Mouse (Mus musculus) myocyte (in vitro differentiated cells): Measurements from ENCODE around the gene Rangrf. TPM values are rescaled to one million over a fixed set of nuclear protein-coding genes. Genes with fewer than 3 reads are reported as not detected.

ENCODE experiments used
- H3K27me3 ChIP-seq: one replicate; pipeline ENCODE4 v1.6.1; 2011; ENCODE audit not compliant: control insufficient read depth, insufficient read depth, insufficient read length
- H3K36me3 ChIP-seq: one replicate; pipeline ENCODE4 v1.6.1; 2011; ENCODE audit not compliant: control insufficient read depth, insufficient read depth
- H3K4me2 ChIP-seq: one replicate; pipeline ENCODE4 v1.6.1; 2011; ENCODE audit warnings: low read depth, control low read depth
- H3K4me3 ChIP-seq: one replicate; pipeline ENCODE4 v1.5.1; 2011; ENCODE audit warnings: mild to moderate bottlenecking, control low read depth, moderate library complexity
- H3K79me2 ChIP-seq: one replicate; pipeline ENCODE4 v1.6.1; 2011; ENCODE audit not compliant: control insufficient read depth, insufficient read depth
- H3ac ChIP-seq: one replicate; pipeline ENCODE4 v1.6.1; 2011; ENCODE audit not compliant: control insufficient read depth, insufficient read length
- CEBPB ChIP-seq: IDR thresholded peaks from 2 replicates; pipeline ENCODE4 v1.6.1; 2011; ENCODE audit warnings: mild to moderate bottlenecking, moderate library complexity; ENCODE audit not compliant: poor library complexity, insufficient read depth, severe bottlenecking
- E2F4 ChIP-seq: IDR thresholded peaks from one replicate; pipeline ENCODE4 v1.6.1; 2011; ENCODE audit warnings: mild to moderate bottlenecking, control low read depth, moderate library complexity; ENCODE audit not compliant: insufficient read depth
- MAX ChIP-seq: IDR thresholded peaks from one replicate; pipeline ENCODE4 v1.6.1; 2011; ENCODE audit warnings: low read depth, mild to moderate bottlenecking, control low read depth
- MYOD1 ChIP-seq, 3 experiments: IDR thresholded peaks; one replicate each; pipeline ENCODE4 v1.6.1; 2011; ENCODE audit warnings: control low read depth in 2 of 3, low read depth in 2 of 3, mild to moderate bottlenecking in 2 of 3, moderate library complexity in 1 of 3; ENCODE audit not compliant: insufficient read length in 2 of 3, control insufficient read depth in 1 of 3
- MYOG ChIP-seq, 3 experiments: IDR thresholded peaks; one replicate each; pipeline ENCODE4 v1.6.1; 2011; ENCODE audit warnings: control low read depth in 2 of 3, low read depth in 2 of 3, mild to moderate bottlenecking in 2 of 3; ENCODE audit not compliant: insufficient read length in 2 of 3, control insufficient read depth in 1 of 3, insufficient read depth in 1 of 3
- POLR2A ChIP-seq: IDR thresholded peaks from one replicate; pipeline ENCODE4 v1.6.1; 2011; ENCODE audit warnings: low read depth, mild to moderate bottlenecking, control low read depth, moderate library complexity; ENCODE audit not compliant: insufficient read length
- POLR2AphosphoS2 ChIP-seq: IDR thresholded peaks from one replicate; pipeline ENCODE4 v1.6.1; 2011; ENCODE audit warnings: low read depth, control low read depth; ENCODE audit not compliant: insufficient read length
- REST ChIP-seq: IDR thresholded peaks from one replicate; pipeline ENCODE4 v1.6.1; 2011; ENCODE audit warnings: mild to moderate bottlenecking, control low read depth, moderate library complexity; ENCODE audit not compliant: insufficient read depth, insufficient read length
- SRF ChIP-seq: IDR thresholded peaks from one replicate; pipeline ENCODE4 v1.6.1; 2011; ENCODE audit warnings: low read depth; ENCODE audit not compliant: control insufficient read depth, insufficient read length
- TCF12 ChIP-seq: IDR thresholded peaks from one replicate; pipeline ENCODE4 v1.6.1; 2011; ENCODE audit warnings: mild to moderate bottlenecking, control low read depth; ENCODE audit not compliant: poor library complexity, insufficient read depth, severe bottlenecking
- TCF3 ChIP-seq: IDR thresholded peaks from one replicate; pipeline ENCODE4 v1.6.1; 2011; ENCODE audit warnings: low read depth, control low read depth; ENCODE audit not compliant: insufficient read length
- USF1 ChIP-seq: IDR thresholded peaks from one replicate; pipeline ENCODE4 v1.6.1; 2011; ENCODE audit warnings: low read depth, mild to moderate bottlenecking, control low read depth, moderate library complexity
- polyA plus RNA-seq: library from polyadenylated mRNA; unstranded; fragments of >200 nt; fragmentation: generic; extraction: Trizol; gene quantifications from one replicate; pipeline ENCODE4 v1.2.1, GENCODE M21; 2012; ENCODE audit warnings: missing spikeins

The Rangrf gene
- polyA plus RNA-seq, 1 experiment = 56.4 TPM

DNA sequence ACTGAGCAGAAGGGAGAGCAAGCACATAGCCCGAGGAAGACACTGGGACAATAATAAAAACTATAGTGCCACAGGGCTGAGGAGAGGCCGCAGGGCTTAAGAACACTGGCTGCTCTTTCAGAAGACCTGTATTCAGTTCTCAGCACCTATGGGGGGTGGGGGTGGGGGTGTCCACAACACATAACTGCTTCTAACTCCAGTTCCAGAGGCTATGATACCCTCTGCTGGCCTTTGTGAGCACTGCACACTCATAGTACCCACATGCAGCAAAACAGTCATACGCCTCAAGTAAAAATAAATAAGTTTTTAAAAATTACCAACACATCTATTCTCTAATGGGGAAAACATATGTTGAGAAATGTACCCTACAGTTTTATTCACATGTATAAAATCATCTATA is 19.4 kb upstream of the Rangrf start:
- Histone ChIP-seq H3ac (no peak overlapping the region), H3K4me2 (no peak overlapping the region), H3K27me3 (no peaks in the 10 kb centered on the region), H3K4me3 (no peak overlapping the region), H3K36me3 (peaks cover 39% of the 10 kb centered on the region), H3K79me2 (no peaks in the 10 kb centered on the region)
- TF ChIP-seq E2F4 (no peak), POLR2AphosphoS2 (no peak), MYOG (IDR thresholded peaks at IDR 0.05; ENCODE audit: control insufficient read depth in 1 of 3, insufficient read depth in 1 of 3, insufficient read length in 2 of 3, low read depth in 2 of 3) (no peak), REST (no peak), USF1 (no peak), TCF12 (no peak), MYOD1 (IDR thresholded peaks at IDR 0.05; ENCODE audit: control insufficient read depth in 1 of 3, insufficient read length in 2 of 3, low read depth in 2 of 3) (no peak), CEBPB (no peak), TCF3 (no peak), MAX (no peak), POLR2A (no peak), SRF (no peak)

DNA sequence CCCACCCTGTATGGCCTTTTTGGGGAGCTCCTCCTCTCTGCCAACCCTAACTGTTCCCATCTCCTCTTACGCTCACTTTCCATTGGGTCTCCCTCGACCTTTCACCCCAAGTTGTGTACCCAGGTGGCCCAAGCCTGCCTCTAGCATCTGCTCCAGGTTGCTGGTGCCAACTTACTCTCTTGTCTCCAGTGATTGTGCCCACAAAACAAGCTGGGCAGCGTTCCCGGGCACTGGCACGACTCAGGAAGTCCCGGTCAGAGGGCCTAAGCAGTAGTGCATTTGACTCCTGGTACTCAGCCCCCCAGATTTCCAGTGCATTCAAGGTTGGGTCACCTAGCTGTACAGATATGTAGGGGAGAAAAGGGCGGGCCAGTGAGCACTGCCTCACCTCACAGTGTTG is 18.1 kb upstream of the Rangrf start:
- Histone ChIP-seq H3K36me3 (peaks cover 32% of the 10 kb centered on the region), H3ac (no peak overlapping the region), H3K4me3 (no peak overlapping the region), H3K4me2 (no peak overlapping the region), H3K79me2 (no peaks in the 10 kb centered on the region), H3K27me3 (no peaks in the 10 kb centered on the region)
- no peak for TF ChIP-seq CEBPB

DNA sequence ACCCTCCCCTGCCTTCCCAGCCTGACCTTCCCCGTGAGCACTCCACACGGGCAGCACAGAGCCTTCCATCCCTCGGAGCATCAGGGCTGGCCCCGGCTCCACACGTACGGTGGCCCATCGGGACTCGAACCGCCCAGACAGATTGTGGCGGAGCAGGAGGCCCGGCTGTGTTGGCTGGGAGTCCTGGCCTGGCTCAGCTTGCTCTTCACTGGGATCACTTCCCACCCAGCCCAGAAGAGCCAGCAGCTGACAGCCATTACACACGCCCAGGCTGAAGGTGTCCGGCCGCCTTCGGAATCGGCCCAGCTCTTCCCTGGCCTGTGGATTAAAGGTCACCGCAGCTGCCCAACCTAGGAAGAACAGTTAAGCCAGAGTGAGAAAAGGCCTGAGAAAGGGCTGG is 13.4 kb upstream of the Rangrf start:
- H3K79me2 ChIP-seq = no peaks in the 10 kb centered on the region
- H3K36me3 ChIP-seq = peaks cover 6% of the 10 kb centered on the region
- H3K4me2 ChIP-seq = no peak overlapping the region
- no peaks in the 10 kb centered on the region for H3K27me3 ChIP-seq
- no peak overlapping the region for H3K4me3 ChIP-seq
- no peak overlapping the region for H3ac ChIP-seq
- TF ChIP-seq MYOD1 (IDR thresholded peaks at IDR 0.05; ENCODE audit: control insufficient read depth in 1 of 3, insufficient read length in 2 of 3, low read depth in 2 of 3) (no peak), MYOG (IDR thresholded peaks at IDR 0.05; ENCODE audit: control insufficient read depth in 1 of 3, insufficient read depth in 1 of 3, insufficient read length in 2 of 3, low read depth in 2 of 3) (no peak), USF1 (no peak), REST (no peak), CEBPB (no peak), TCF3 (no peak), E2F4 (no peak)

DNA sequence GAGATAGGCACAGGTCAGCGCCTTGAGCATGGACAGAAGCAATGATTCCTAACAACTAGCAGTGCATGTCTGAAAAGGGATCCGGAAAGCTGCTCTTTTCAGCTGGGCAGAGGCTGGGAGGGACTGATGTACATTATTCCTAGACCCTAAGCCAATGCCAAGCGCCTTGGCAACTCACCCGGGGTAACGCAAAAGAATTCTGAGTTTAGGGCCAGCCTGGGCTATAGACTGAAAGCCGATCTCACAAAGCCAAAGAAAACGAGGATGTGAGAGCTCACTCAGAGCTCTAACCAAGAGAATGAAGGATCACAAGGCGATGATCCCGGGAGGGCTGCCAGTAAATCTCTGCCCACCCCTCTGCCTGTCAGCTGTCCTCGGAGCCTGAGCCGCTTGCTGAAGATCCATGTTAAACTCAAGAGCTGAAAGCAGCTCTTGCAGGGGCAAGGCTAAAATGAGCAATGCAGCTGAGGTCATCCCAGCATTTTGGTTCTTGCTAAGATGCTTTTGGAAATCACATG is 12.4 kb upstream of the Rangrf start:
- Histone ChIP-seq H3K79me2 (no peaks in the 10 kb centered on the region), H3ac (no peak overlapping the region), H3K4me3 (no peak overlapping the region), H3K4me2 (no peak overlapping the region), H3K27me3 (no peaks in the 10 kb centered on the region), H3K36me3 (peaks cover 6% of the 10 kb centered on the region)
- no peak for TF ChIP-seq TCF3
- TF ChIP-seq MAX = no peak

DNA sequence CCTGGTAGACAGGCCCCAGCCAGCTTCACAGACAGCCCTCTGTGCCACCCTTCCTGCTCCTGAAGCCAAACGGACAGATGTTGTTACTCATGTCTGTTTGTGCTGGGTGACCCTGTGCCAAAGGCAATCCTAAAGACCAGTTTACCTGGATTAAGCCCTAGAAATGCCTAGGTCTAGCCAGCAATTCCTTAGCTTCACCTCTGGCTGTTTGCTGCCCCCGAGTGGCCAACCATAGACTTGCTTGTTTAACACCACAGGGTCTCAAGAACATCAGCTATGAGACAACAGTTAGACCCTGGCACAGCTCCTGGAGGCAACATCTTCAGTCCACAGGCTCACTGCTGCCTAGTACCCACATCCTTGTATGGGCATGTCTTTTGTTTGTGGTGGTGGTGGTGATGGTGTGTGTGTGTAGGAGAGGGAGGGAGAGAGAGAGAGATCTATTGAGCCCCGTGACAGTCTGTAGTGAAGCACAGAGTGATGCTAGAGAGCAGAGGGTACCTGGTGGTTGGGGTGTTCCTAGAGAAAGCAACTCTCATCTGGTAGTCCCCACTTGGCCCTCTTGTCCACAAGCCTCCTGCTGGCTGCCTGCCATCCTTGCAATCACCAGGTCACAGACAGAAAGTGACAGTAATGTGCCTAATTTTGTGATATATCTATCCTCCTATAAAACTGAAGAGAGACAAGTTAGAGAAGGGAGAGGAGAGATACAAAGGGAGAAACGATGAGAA is 7.8 kb upstream of the Rangrf start:
- H3K4me3 ChIP-seq = no peak overlapping the region
- no peak for TF ChIP-seq TCF12
- H3K79me2 ChIP-seq = no peaks in the 10 kb centered on the region
- no peak overlapping the region for H3K4me2 ChIP-seq
- no peaks in the 10 kb centered on the region for H3K27me3 ChIP-seq
- H3K36me3 ChIP-seq = no peaks in the 10 kb centered on the region
- no peak overlapping the region for H3ac ChIP-seq

DNA sequence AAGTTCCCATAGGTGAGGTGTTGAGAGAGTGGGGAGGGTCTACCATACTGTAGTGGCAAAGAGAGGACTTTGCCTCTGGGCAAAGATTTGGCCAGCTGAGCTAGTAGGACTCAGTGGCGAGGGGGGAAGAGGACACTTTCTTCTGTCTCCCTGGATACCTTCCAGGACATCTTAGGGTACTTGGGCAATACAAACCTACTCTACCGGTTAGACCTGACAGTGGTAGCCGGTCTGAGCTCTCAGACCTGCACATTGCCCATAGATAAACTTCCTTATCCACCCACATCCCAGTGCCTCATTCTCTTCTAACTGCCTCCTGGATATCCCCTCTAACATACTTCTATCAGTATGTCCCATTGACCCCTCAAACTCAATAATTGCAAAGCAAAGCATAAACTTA is 5.9 kb upstream of the Rangrf start:
- Histone ChIP-seq H3K27me3 (no peaks in the 10 kb centered on the region), H3K79me2 (no peaks in the 10 kb centered on the region), H3K4me3 (no peak overlapping the region), H3ac (no peak overlapping the region), H3K4me2 (no peak overlapping the region), H3K36me3 (no peaks in the 10 kb centered on the region)
- TF ChIP-seq TCF12 (no peak), TCF3 (no peak), CEBPB (no peak), USF1 (no peak)
